ENCODE assay signal across 18 mouse cellular contexts in genomic region chr15:83956996-83957395, GRCm38 (mm10).
"Had no signal": no experiment of that assay in that cellular context is flagged by ENCODE, and none has a peak within 500 bp of the region (broad histone marks: within the 10 kb centered on the region; RNA-seq: fewer than 3 reads in every experiment).

No protein-coding gene starts in this region.

- H3K9ac ChIP-seq: limb, embryonic 12.5 days; limb, embryonic 15.5 days; liver, embryonic 14.5 days; liver, postnatal 0 days; midbrain, embryonic 13.5 days; neural tube, embryonic 13.5 days had no signal

- H3K27ac ChIP-seq: limb, embryonic 12.5 days; limb, embryonic 15.5 days; liver, embryonic 14.5 days; midbrain, embryonic 10.5 days; midbrain, embryonic 13.5 days; neural tube, embryonic 13.5 days had no signal

- H3K9me3 ChIP-seq: limb, embryonic 12.5 days; limb, embryonic 15.5 days; midbrain, embryonic 10.5 days; midbrain, embryonic 13.5 days; neural tube, embryonic 13.5 days had no signal

- H3K4me3 ChIP-seq: limb, embryonic 12.5 days; limb, embryonic 15.5 days; megakaryocyte, embryonic 14.5 days; midbrain, embryonic 10.5 days; midbrain, embryonic 13.5 days; myocyte; neural tube, embryonic 13.5 days had no signal

- ATAC-seq: liver, postnatal 0 days; midbrain, embryonic 13.5 days; midbrain, embryonic 16.5 days had no signal

- H3K4me2 ChIP-seq: limb, embryonic 12.5 days; limb, embryonic 15.5 days; liver, embryonic 11.5 days; midbrain, embryonic 13.5 days; neural tube, embryonic 13.5 days had no signal

- H3K27me3 ChIP-seq: midbrain, embryonic 13.5 days; neural tube, embryonic 13.5 days had no signal

- DNase-seq: kidney, adult 9 months; left cerebral cortex, postnatal 4 days; liver, postnatal 0 days; retina, postnatal 1 day; right cerebral cortex, postnatal 25 days; thymus, adult 2 months; thymus, postnatal 14 days; thymus, postnatal 4 days had no signal

- H3K4me1 ChIP-seq: limb, embryonic 12.5 days; limb, embryonic 15.5 days; megakaryocyte, embryonic 14.5 days; midbrain, embryonic 10.5 days; midbrain, embryonic 13.5 days had no signal

- H3K36me3 ChIP-seq: limb, embryonic 12.5 days; limb, embryonic 15.5 days; midbrain, embryonic 10.5 days; midbrain, embryonic 13.5 days; neural tube, embryonic 13.5 days had no signal
